Mouse (Mus musculus): ENCODE data around the gene Scml4. TPM values are rescaled to one million over a fixed set of nuclear protein-coding genes. Genes with fewer than 3 reads are reported as not detected.
A peak's percentile ranks its signal among the peaks of the same experiment; 100 is the strongest.

The Scml4 gene
- polyA plus RNA-seq, 1 experiment from 2014 or later = 1.4 TPM

- no peaks in the 10 kb centered on the region for H3K9me3 ChIP-seq
- no peak overlapping the region for H3K4me3 ChIP-seq
- H3K4me2 ChIP-seq = no peak overlapping the region
- H3K27me3 ChIP-seq = no peaks in the 10 kb centered on the region
- H3K9ac ChIP-seq = no peak overlapping the region
- no peaks in the 10 kb centered on the region for H3K36me3 ChIP-seq
- H3K4me1 ChIP-seq = no peaks in the 10 kb centered on the region
- 85% methylated on average over 10 of the region's 10 CpGs for WGBS
- no peak for ATAC-seq (ENCODE audit: insufficient number of reproducible peaks, insufficient read depth, low FRiP score, low TSS enrichment, low read depth)
- no peak overlapping the region for H3K27ac ChIP-seq
These were observed 51.9 kb downstream of the Scml4 start for GRCm38 (mm10) chr10:42912056-42912455.

GRCm38 (mm10) chr10:42913196-42913595 lies 53.0 kb downstream of the Scml4 start:
- ATAC-seq (ENCODE audit: insufficient number of reproducible peaks, insufficient read depth, low FRiP score, low TSS enrichment, low read depth) = no peak
- H3K4me1 ChIP-seq = 0 out of 2 replicates have a peak, but pooled peaks cover 3% of the 10 kb centered on the region
- H3K36me3 ChIP-seq = no peaks in the 10 kb centered on the region
- H3K27me3 ChIP-seq = no peaks in the 10 kb centered on the region
- H3K4me3 ChIP-seq = no peak overlapping the region
- H3K27ac ChIP-seq = no peak overlapping the region
- H3K4me2 ChIP-seq = no peak overlapping the region
- H3K9ac ChIP-seq = no peak overlapping the region
- H3K9me3 ChIP-seq = no peaks in the 10 kb centered on the region
- 45% methylated on average over 4 of the region's 4 CpGs for WGBS

GRCm38 (mm10) chr10:42914146-42914545 lies 54.0 kb downstream of the Scml4 start:
- H3K4me3 ChIP-seq = no peak overlapping the region
- H3K9ac ChIP-seq = no peak overlapping the region
- H3K27me3 ChIP-seq = no peaks in the 10 kb centered on the region
- H3K27ac ChIP-seq = no peak overlapping the region
- H3K4me1 ChIP-seq = 0 out of 2 replicates have a peak, but pooled peaks cover 3% of the 10 kb centered on the region
- no peak for ATAC-seq (ENCODE audit: insufficient number of reproducible peaks, insufficient read depth, low FRiP score, low TSS enrichment, low read depth)
- H3K4me2 ChIP-seq = no peak overlapping the region
- no peaks in the 10 kb centered on the region for H3K9me3 ChIP-seq
- no peaks in the 10 kb centered on the region for H3K36me3 ChIP-seq
- WGBS = 62% methylated on average over 6 of the region's 6 CpGs

- Histone ChIP-seq H3K9ac (no peak overlapping the region), H3K9me3 (peaks cover 1% of the 10 kb centered on the region; the same call in 1 of the 2 replicates), H3K4me2 (no peak overlapping the region), H3K36me3 (no peaks in the 10 kb centered on the region), H3K4me1 (0 out of 2 replicates have a peak, but pooled peaks cover 3% of the 10 kb centered on the region), H3K4me3 (no peak overlapping the region), H3K27me3 (no peaks in the 10 kb centered on the region), H3K27ac (peak overlapping the region; percentile 65; the same call in 1 of the 2 replicates)
- no peak for ATAC-seq (ENCODE audit: insufficient number of reproducible peaks, insufficient read depth, low FRiP score, low TSS enrichment, low read depth)
- 60% methylated on average over 5 of the region's 5 CpGs for whole genome bisulfite sequencing
These were observed 57.2 kb downstream of the Scml4 start for GRCm38 (mm10) chr10:42917355-42917754.

- peaks cover 6% of the 10 kb centered on the region; the same call in 1 of the 2 replicates for H3K9me3 ChIP-seq
- no peak overlapping the region for H3K4me3 ChIP-seq
- no peaks in the 10 kb centered on the region for H3K36me3 ChIP-seq
- no peak for ATAC-seq (ENCODE audit: insufficient number of reproducible peaks, insufficient read depth, low FRiP score, low TSS enrichment, low read depth)
- WGBS = 90% methylated on average over 12 of the region's 12 CpGs
- H3K27ac ChIP-seq = no peak overlapping the region
- H3K4me1 ChIP-seq = 0 out of 2 replicates have a peak, but pooled peaks cover 3% of the 10 kb centered on the region
- no peak overlapping the region for H3K9ac ChIP-seq
- H3K27me3 ChIP-seq = no peaks in the 10 kb centered on the region
- H3K4me2 ChIP-seq = no peak overlapping the region
These were observed 59.6 kb downstream of the Scml4 start for GRCm38 (mm10) chr10:42919786-42920185.

GRCm38 (mm10) chr10:42925103-42925866 lies 65.1 kb downstream of the Scml4 start:
- Histone ChIP-seq H3K36me3 (no peaks in the 10 kb centered on the region), H3K9me3 (peaks cover 6% of the 10 kb centered on the region; the same call in 1 of the 2 replicates), H3K4me2 (peak overlapping the region; percentile 26; the same call in 1 of the 2 replicates), H3K9ac (no peak overlapping the region), H3K27ac (no peak overlapping the region), H3K27me3 (no peaks in the 10 kb centered on the region), H3K4me3 (no peak overlapping the region), H3K4me1 (no peaks in the 10 kb centered on the region)
- ATAC-seq (ENCODE audit: insufficient number of reproducible peaks, insufficient read depth, low FRiP score, low TSS enrichment, low read depth) = no peak
- 78% methylated on average over 22 of the region's 22 CpGs for WGBS

- H3K27me3 ChIP-seq = peaks cover 5% of the 10 kb centered on the region; the same call in 1 of the 2 replicates
- no peak overlapping the region for H3K27ac ChIP-seq
- peaks cover 9% of the 10 kb centered on the region for H3K4me1 ChIP-seq
- H3K9ac ChIP-seq = no peak overlapping the region
- ATAC-seq (ENCODE audit: insufficient number of reproducible peaks, insufficient read depth, low FRiP score, low TSS enrichment, low read depth) = no peak
- WGBS = 88% methylated on average over 23 of the region's 23 CpGs
- no peak overlapping the region for H3K4me2 ChIP-seq
- no peak overlapping the region for H3K4me3 ChIP-seq
- H3K9me3 ChIP-seq = no peaks in the 10 kb centered on the region
- H3K36me3 ChIP-seq = no peaks in the 10 kb centered on the region
These were observed 70.0 kb downstream of the Scml4 start for GRCm38 (mm10) chr10:42930121-42930650.

- peaks cover 9% of the 10 kb centered on the region for H3K4me1 ChIP-seq
- peaks cover 5% of the 10 kb centered on the region; the same call in 1 of the 2 replicates for H3K27me3 ChIP-seq
- H3K9me3 ChIP-seq = no peaks in the 10 kb centered on the region
- H3K4me2 ChIP-seq = peak overlapping the region; percentile 31
- ATAC-seq (ENCODE audit: insufficient number of reproducible peaks, insufficient read depth, low FRiP score, low TSS enrichment, low read depth) = no peak
- peak overlapping the region; percentile 78 for H3K27ac ChIP-seq
- H3K4me3 ChIP-seq = no peak overlapping the region
- no peak overlapping the region for H3K9ac ChIP-seq
- WGBS = 31% methylated on average over 14 of the region's 14 CpGs
- no peaks in the 10 kb centered on the region for H3K36me3 ChIP-seq
These were observed 72.8 kb downstream of the Scml4 start for GRCm38 (mm10) chr10:42932862-42933480.

GRCm38 (mm10) chr10:42934672-42935071 lies 74.5 kb downstream of the Scml4 start:
- Histone ChIP-seq H3K9ac (no peak overlapping the region), H3K27me3 (peaks cover 5% of the 10 kb centered on the region; the same call in 1 of the 2 replicates), H3K4me1 (peaks cover 10% of the 10 kb centered on the region), H3K36me3 (no peaks in the 10 kb centered on the region), H3K27ac (no peak overlapping the region), H3K4me3 (no peak overlapping the region), H3K9me3 (no peaks in the 10 kb centered on the region), H3K4me2 (no peak overlapping the region)
- 72% methylated on average over 8 of the region's 8 CpGs for WGBS
- no peak for ATAC-seq (ENCODE audit: insufficient number of reproducible peaks, insufficient read depth, low FRiP score, low TSS enrichment, low read depth)

- Histone ChIP-seq H3K27ac (no peak overlapping the region), H3K27me3 (peaks cover 5% of the 10 kb centered on the region; the same call in 1 of the 2 replicates), H3K9me3 (no peaks in the 10 kb centered on the region), H3K4me1 (peaks cover 20% of the 10 kb centered on the region), H3K4me3 (no peak overlapping the region), H3K9ac (no peak overlapping the region), H3K36me3 (no peaks in the 10 kb centered on the region), H3K4me2 (no peak overlapping the region)
- ATAC-seq (ENCODE audit: insufficient number of reproducible peaks, insufficient read depth, low FRiP score, low TSS enrichment, low read depth) = no peak
These were observed 76.0 kb downstream of the Scml4 start for GRCm38 (mm10) chr10:42936205-42936604.

- no peaks in the 10 kb centered on the region for H3K9me3 ChIP-seq
- peaks cover 5% of the 10 kb centered on the region; the same call in 1 of the 2 replicates for H3K27me3 ChIP-seq
- no peak overlapping the region for H3K27ac ChIP-seq
- H3K4me2 ChIP-seq = no peak overlapping the region
- no peaks in the 10 kb centered on the region for H3K36me3 ChIP-seq
- 74% methylated on average over 4 of the region's 4 CpGs for WGBS
- no peak for ATAC-seq (ENCODE audit: insufficient number of reproducible peaks, insufficient read depth, low FRiP score, low TSS enrichment, low read depth)
- no peak overlapping the region for H3K9ac ChIP-seq
- H3K4me1 ChIP-seq = peaks cover 18% of the 10 kb centered on the region
- H3K4me3 ChIP-seq = no peak overlapping the region
These were observed 78.2 kb downstream of the Scml4 start for GRCm38 (mm10) chr10:42938361-42938760.
